Mouse (Mus musculus) ES-Bruce4 (cell line): ENCODE data around the gene Fgfr2. TPM values are rescaled to one million over a fixed set of nuclear protein-coding genes. Genes with fewer than 3 reads are reported as not detected.

Experiments
- H3K27ac ChIP-seq: 2 replicates; pipeline ENCODE4 v1.5.1; 2012; ENCODE audit warnings: low read length, inconsistent platforms; ENCODE audit not compliant: insufficient read depth
- H3K27me3 ChIP-seq: 2 replicates; pipeline ENCODE4 v1.6.1; 2012; ENCODE audit warnings: mild to moderate bottlenecking, low read length, inconsistent platforms; ENCODE audit not compliant: control insufficient read depth, poor library complexity, insufficient read depth, severe bottlenecking
- H3K36me3 ChIP-seq: 2 replicates; pipeline ENCODE4 v1.6.1; 2012; ENCODE audit warnings: inconsistent platforms, mild to moderate bottlenecking, low read length, moderate library complexity; ENCODE audit not compliant: control insufficient read depth, poor library complexity, insufficient read depth, severe bottlenecking
- H3K4me1 ChIP-seq: one replicate; pipeline ENCODE4 v1.8.1; 2011; ENCODE audit warnings: low read length; ENCODE audit not compliant: control insufficient read depth, insufficient read depth
- H3K4me3 ChIP-seq: 2 replicates; pipeline ENCODE4 v1.5.1; 2011; ENCODE audit warnings: low read depth, mild to moderate bottlenecking, low read length
- H3K9ac ChIP-seq: 2 replicates; pipeline ENCODE4 v1.6.1; 2012; ENCODE audit warnings: low read depth, mild to moderate bottlenecking, inconsistent platforms; ENCODE audit not compliant: poor library complexity, severe bottlenecking
- H3K9me3 ChIP-seq: replicated peaks from 2 replicates; pipeline ENCODE4 v1.6.1; 2012; ENCODE audit warnings: mild to moderate bottlenecking, low read length, inconsistent platforms; ENCODE audit not compliant: control insufficient read depth, poor library complexity, insufficient read depth, severe bottlenecking
- CTCF ChIP-seq: IDR thresholded peaks from one replicate; pipeline ENCODE4 v1.8.1; 2011; ENCODE audit warnings: low read depth, low read length
- EP300 ChIP-seq: IDR thresholded peaks from 2 replicates; pipeline ENCODE4 v1.6.1; 2011; ENCODE audit warnings: low read depth, low read length; ENCODE audit not compliant: insufficient read depth
- POLR2A ChIP-seq: IDR thresholded peaks from one replicate; pipeline ENCODE4 v1.8.1; 2011; ENCODE audit warnings: low read length; ENCODE audit not compliant: insufficient read depth
- polyA plus RNA-seq: library from polyadenylated mRNA; stranded (reverse); fragments of >200 nt; gene quantifications from 2 replicates; pipeline ENCODE4 v1.2.4, GENCODE M21; 2011; ENCODE audit warnings: low read depth; ENCODE audit not compliant: missing spikeins, insufficient read depth, insufficient read length

Fgfr2 gene
- polyA plus RNA-seq, 1 experiment: 34.8 TPM

DNA sequence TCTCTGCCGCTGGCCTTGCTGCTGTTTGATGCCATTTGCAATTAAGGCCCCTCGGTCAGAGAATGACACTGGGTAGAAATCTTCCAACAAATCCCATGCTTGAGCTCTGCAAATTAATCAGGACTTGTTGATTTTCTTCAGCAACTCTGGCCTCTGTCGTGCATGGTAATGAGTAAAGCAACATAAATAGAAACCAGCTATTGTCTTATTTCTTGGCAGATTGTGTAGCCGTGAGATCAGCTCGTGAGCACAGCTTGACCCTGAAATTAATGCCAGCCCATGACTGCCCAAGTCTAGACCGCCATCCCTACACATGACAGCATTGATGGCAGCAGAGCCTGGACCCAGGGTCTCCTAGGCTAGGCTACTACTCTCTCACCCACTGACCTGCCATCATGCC lies 994.5 kb downstream of the Fgfr2 start:
- H3K9me3 ChIP-seq: no peaks in the 10 kb centered on the region; the same call in none of the 2 replicates
- H3K4me3 ChIP-seq: no peak overlapping the region
- no peak overlapping the region for H3K27ac ChIP-seq
- no peaks in the 10 kb centered on the region for H3K36me3 ChIP-seq
- no peak overlapping the region for H3K9ac ChIP-seq
- H3K27me3 ChIP-seq: no peaks in the 10 kb centered on the region
- TF ChIP-seq EP300: no peak
- TF ChIP-seq POLR2A: no peak
- no peak for TF ChIP-seq CTCF
- H3K4me1 ChIP-seq: no peaks in the 10 kb centered on the region

- Histone ChIP-seq H3K27me3 (no peaks in the 10 kb centered on the region), H3K9me3 (no peaks in the 10 kb centered on the region), H3K36me3 (no peaks in the 10 kb centered on the region), H3K27ac (no peak overlapping the region), H3K9ac (no peak overlapping the region), H3K4me3 (no peak overlapping the region), H3K4me1 (no peaks in the 10 kb centered on the region)
- TF ChIP-seq POLR2A (no peak), CTCF (no peak), EP300 (no peak)
These were observed 998.2 kb downstream of the Fgfr2 start for GRCm38 (mm10) chr7:132124948-132125347.

GRCm38 (mm10) chr7:132123211-132123610 lies 999.9 kb downstream of the Fgfr2 start:
- H3K9me3 ChIP-seq: no peaks in the 10 kb centered on the region
- no peak overlapping the region for H3K9ac ChIP-seq
- H3K36me3 ChIP-seq: no peaks in the 10 kb centered on the region
- TF ChIP-seq EP300 (no peak), POLR2A (no peak), CTCF (no peak)
- no peaks in the 10 kb centered on the region for H3K27me3 ChIP-seq
- H3K4me1 ChIP-seq: no peaks in the 10 kb centered on the region
- H3K27ac ChIP-seq: no peak overlapping the region
- H3K4me3 ChIP-seq: no peak overlapping the region

GRCm38 (mm10) chr7:132119817-132120216 lies 1003.3 kb downstream of the Fgfr2 start:
- Histone ChIP-seq H3K4me1 (no peaks in the 10 kb centered on the region), H3K9ac (no peak overlapping the region), H3K36me3 (no peaks in the 10 kb centered on the region), H3K9me3 (no peaks in the 10 kb centered on the region), H3K27ac (no peak overlapping the region), H3K27me3 (no peaks in the 10 kb centered on the region), H3K4me3 (no peak overlapping the region)
- TF ChIP-seq POLR2A (no peak), EP300 (no peak), CTCF (no peak)

DNA sequence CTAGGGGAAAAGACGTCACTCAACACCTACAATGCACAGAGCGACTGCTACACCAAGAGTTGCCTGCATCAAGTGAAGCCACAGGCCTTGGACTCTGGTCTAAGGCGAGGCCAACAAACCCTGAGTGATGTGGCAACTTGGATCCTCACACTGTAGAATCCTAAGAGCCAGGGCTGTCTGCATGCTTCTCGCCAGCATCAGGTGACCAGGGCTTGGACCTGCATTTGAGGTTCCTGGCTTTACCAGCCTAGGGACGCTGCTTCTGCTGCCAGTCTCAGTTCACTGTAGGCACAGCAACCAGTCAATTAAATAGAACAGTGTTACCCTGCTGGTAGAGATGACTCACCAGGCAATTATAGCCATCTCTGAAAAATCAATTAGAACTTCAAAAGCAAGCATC lies 1011.4 kb downstream of the Fgfr2 start:
- Histone ChIP-seq H3K9me3 (no peaks in the 10 kb centered on the region), H3K4me1 (no peaks in the 10 kb centered on the region)
- no peak for TF ChIP-seq EP300
- TF ChIP-seq CTCF: no peak
- TF ChIP-seq POLR2A: no peak

GRCm38 (mm10) chr7:132110308-132110707 lies 1012.8 kb downstream of the Fgfr2 start:
- no peak overlapping the region for H3K4me3 ChIP-seq
- no peak overlapping the region for H3K27ac ChIP-seq
- no peaks in the 10 kb centered on the region for H3K27me3 ChIP-seq
- no peaks in the 10 kb centered on the region for H3K9me3 ChIP-seq
- TF ChIP-seq EP300: no peak
- TF ChIP-seq CTCF: no peak
- no peak for TF ChIP-seq POLR2A
- H3K4me1 ChIP-seq: no peaks in the 10 kb centered on the region
- H3K36me3 ChIP-seq: no peaks in the 10 kb centered on the region
- no peak overlapping the region for H3K9ac ChIP-seq

More for the DNA sequence above, 1011.4 kb downstream of the Fgfr2 start:
- no peak overlapping the region for H3K4me3 ChIP-seq
- no peaks in the 10 kb centered on the region for H3K36me3 ChIP-seq
- no peaks in the 10 kb centered on the region for H3K27me3 ChIP-seq
- no peak overlapping the region for H3K27ac ChIP-seq
- H3K9ac ChIP-seq: no peak overlapping the region

DNA sequence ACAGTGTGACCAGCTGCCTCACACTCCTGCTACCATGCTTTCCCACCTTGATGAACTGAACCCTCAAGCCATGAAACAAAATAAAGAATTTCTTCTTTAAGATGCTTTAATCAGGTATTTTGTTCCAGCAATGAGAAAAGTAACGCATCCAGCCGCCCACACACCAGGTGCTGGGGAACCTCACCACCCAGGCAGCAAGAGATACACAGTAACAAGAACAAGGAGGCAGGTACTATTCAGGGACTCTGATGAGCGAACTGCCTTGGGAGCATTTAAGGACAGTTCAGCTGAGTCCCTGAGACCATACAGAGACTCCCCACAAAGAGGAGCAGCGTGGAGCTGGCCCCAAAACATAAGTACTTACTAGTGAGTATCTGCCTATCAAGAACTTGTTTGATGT lies 1016.3 kb downstream of the Fgfr2 start:
- H3K9me3 ChIP-seq: no peaks in the 10 kb centered on the region
- no peak overlapping the region for H3K9ac ChIP-seq
- no peaks in the 10 kb centered on the region for H3K27me3 ChIP-seq
- H3K36me3 ChIP-seq: no peaks in the 10 kb centered on the region
- no peaks in the 10 kb centered on the region for H3K4me1 ChIP-seq
- no peak overlapping the region for H3K27ac ChIP-seq
- H3K4me3 ChIP-seq: no peak overlapping the region
- no peak for TF ChIP-seq POLR2A
- TF ChIP-seq EP300: no peak
- TF ChIP-seq CTCF: no peak
